Comparison of ENCODE assay signal across 27 mouse cellular contexts in genomic region chr16:32503633-32504032, GRCm38 (mm10). TPM values are rescaled to one million over a fixed set of nuclear protein-coding genes. Genes with fewer than 3 reads are reported as not detected.
DNase-seq lines count a peak whose midpoint lies in the region; ATAC-seq and TF ChIP-seq lines count a peak whose summit lies in the region.
"Had no signal": no experiment of that assay in that cellular context is flagged by ENCODE, and none has a peak within 500 bp of the region (broad histone marks: within the 10 kb centered on the region; RNA-seq: fewer than 3 reads in every experiment).

No protein-coding gene starts in this region.

- no peaks in the 10 kb centered on the region for H3K36me3 ChIP-seq in heart, embryonic 10.5 days
- no peaks in the 10 kb centered on the region for H3K36me3 ChIP-seq in liver, embryonic 13.5 days
- no peaks in the 10 kb centered on the region for H3K36me3 ChIP-seq in liver, postnatal 0 days (replicated peaks; ENCODE audit: insufficient read depth, low read length)
- no peaks in the 10 kb centered on the region for H3K36me3 ChIP-seq in intestine, embryonic 14.5 days (ENCODE audit: control insufficient read depth, insufficient read depth, low read length)
- no peaks in the 10 kb centered on the region for H3K36me3 ChIP-seq in limb, embryonic 10.5 days
- H3K36me3 ChIP-seq in forebrain, embryonic 15.5 days: no peaks in the 10 kb centered on the region
- H3K36me3 ChIP-seq: embryonic facial prominence, embryonic 12.5 days; heart, embryonic 13.5 days; hindbrain, embryonic 12.5 days had no signal

- peak; percentile 64 for DNase-seq in heart, embryonic 10.5 days (ENCODE audit: low spot score)
- no peak for DNase-seq in heart, postnatal 10 days
- DNase-seq in liver, embryonic 13.5 days: no peak
- DNase-seq in liver, postnatal 0 days: no peak
- DNase-seq in intestine, embryonic 14.5 days (ENCODE audit: low spot score): no peak
- DNase-seq in limb, embryonic 10.5 days (ENCODE audit: low spot score): no peak
- DNase-seq in left cerebral cortex, postnatal 14 days (ENCODE audit: low spot score in 2 of 2): no peak
- DNase-seq: adrenal gland, postnatal 14 days; B cell, adult 2 months; cerebellum, adult 11-12 months; cerebellum, adult 9-10 months; cerebellum, postnatal 25 days; gastrocnemius, postnatal 10 days; heart, postnatal 4 days had no signal

- H3K4me2 ChIP-seq in liver, embryonic 13.5 days: no peak overlapping the region
- no peak overlapping the region for H3K4me2 ChIP-seq in liver, postnatal 0 days (ENCODE audit: low read depth, low read length)
- H3K4me2 ChIP-seq in intestine, embryonic 14.5 days (ENCODE audit: low read length): no peak overlapping the region
- H3K4me2 ChIP-seq in forebrain, embryonic 15.5 days (replicated peaks): no peak overlapping the region
- H3K4me2 ChIP-seq: embryonic facial prominence, embryonic 12.5 days; heart, embryonic 13.5 days; hindbrain, embryonic 12.5 days had no signal

- no peak overlapping the region for H3K4me3 ChIP-seq in heart, embryonic 10.5 days
- no peak overlapping the region for H3K4me3 ChIP-seq in liver, embryonic 13.5 days (replicated peaks)
- no peak overlapping the region for H3K4me3 ChIP-seq in liver, postnatal 0 days (ENCODE audit: low read depth, low read length)
- H3K4me3 ChIP-seq in intestine, embryonic 14.5 days (ENCODE audit: low read depth, low read length): no peak overlapping the region
- no peak overlapping the region for H3K4me3 ChIP-seq in limb, embryonic 10.5 days
- no peak overlapping the region for H3K4me3 ChIP-seq in forebrain, embryonic 15.5 days
- H3K4me3 ChIP-seq: embryonic facial prominence, embryonic 12.5 days; heart, embryonic 13.5 days; hindbrain, embryonic 12.5 days had no signal

- intact Hi-C loops in heart, postnatal 10 days (cut with DNase I): no loop called here
- intact Hi-C loops in left cerebral cortex, postnatal 14 days (cut with DNase I): no loop called here

- peaks cover 28% of the 10 kb centered on the region; the same call in 1 of the 2 replicates for H3K27me3 ChIP-seq in heart, embryonic 10.5 days (ENCODE audit: insufficient read depth, poor library complexity, severe bottlenecking)
- peaks cover 27% of the 10 kb centered on the region for H3K27me3 ChIP-seq in liver, embryonic 13.5 days
- H3K27me3 ChIP-seq in liver, postnatal 0 days (ENCODE audit: insufficient read depth, low read length): no peaks in the 10 kb centered on the region
- no peaks in the 10 kb centered on the region for H3K27me3 ChIP-seq in intestine, embryonic 14.5 days (replicated peaks; ENCODE audit: control insufficient read depth, insufficient read depth, low read length)
- peaks cover 9% of the 10 kb centered on the region; the same call in 1 of the 2 replicates for H3K27me3 ChIP-seq in limb, embryonic 10.5 days (ENCODE audit: low read depth, poor library complexity, severe bottlenecking)
- no peaks in the 10 kb centered on the region for H3K27me3 ChIP-seq in forebrain, embryonic 15.5 days

- peaks cover 20% of the 10 kb centered on the region for H3K4me1 ChIP-seq in heart, embryonic 10.5 days
- peaks cover 52% of the 10 kb centered on the region for H3K4me1 ChIP-seq in liver, embryonic 13.5 days (replicated peaks)
- peaks cover 6% of the 10 kb centered on the region for H3K4me1 ChIP-seq in liver, postnatal 0 days (ENCODE audit: insufficient read depth)
- H3K4me1 ChIP-seq in intestine, embryonic 14.5 days (replicated peaks; ENCODE audit: control insufficient read depth, insufficient read depth, low read length): no peaks in the 10 kb centered on the region
- H3K4me1 ChIP-seq in limb, embryonic 10.5 days: peaks cover 36% of the 10 kb centered on the region
- H3K4me1 ChIP-seq in forebrain, embryonic 15.5 days: peaks cover 6% of the 10 kb centered on the region
- H3K4me1 ChIP-seq: embryonic facial prominence, embryonic 12.5 days; hindbrain, embryonic 12.5 days had no signal

- ATAC-seq in liver, embryonic 13.5 days (ENCODE audit: low read depth): no peak
- no peak for ATAC-seq in liver, postnatal 0 days
- ATAC-seq in intestine, embryonic 14.5 days (replicated peaks; ENCODE audit: low FRiP score, low TSS enrichment, low read depth): 0 out of 2 replicates have a peak, but pooled peaks have one; percentile 30
- ATAC-seq in forebrain, embryonic 15.5 days (replicated peaks): no peak
- ATAC-seq: CD4-positive, CD25-positive, alpha-beta regulatory T cell, adult 4 months; forebrain, embryonic 16.5 days had no signal

- H3K9ac ChIP-seq in liver, embryonic 13.5 days: no peak overlapping the region
- no peak overlapping the region for H3K9ac ChIP-seq in liver, postnatal 0 days (replicated peaks)
- H3K9ac ChIP-seq in intestine, embryonic 14.5 days (ENCODE audit: low read length): no peak overlapping the region
- H3K9ac ChIP-seq in forebrain, embryonic 15.5 days (replicated peaks): no peak overlapping the region
- H3K9ac ChIP-seq: embryonic facial prominence, embryonic 12.5 days; heart, embryonic 13.5 days; hindbrain, embryonic 12.5 days had no signal

- no peak for TF ChIP-seq EP300 in liver, postnatal 0 days (IDR thresholded peaks at IDR 0.05; ENCODE audit: low read depth)

- TF ChIP-seq CTCF in liver, postnatal 0 days (IDR thresholded peaks at IDR 0.05; ENCODE audit: low read depth): no peak

- no peaks in the 10 kb centered on the region for H3K9me3 ChIP-seq in heart, embryonic 10.5 days
- H3K9me3 ChIP-seq in liver, embryonic 13.5 days (replicated peaks): no peaks in the 10 kb centered on the region
- no peaks in the 10 kb centered on the region for H3K9me3 ChIP-seq in liver, postnatal 0 days (ENCODE audit: low read length)
- no peaks in the 10 kb centered on the region for H3K9me3 ChIP-seq in intestine, embryonic 14.5 days (ENCODE audit: control insufficient read depth, low read length)
- no peaks in the 10 kb centered on the region for H3K9me3 ChIP-seq in limb, embryonic 10.5 days (replicated peaks)
- no peaks in the 10 kb centered on the region for H3K9me3 ChIP-seq in forebrain, embryonic 15.5 days
- H3K9me3 ChIP-seq: embryonic facial prominence, embryonic 12.5 days; heart, embryonic 13.5 days; hindbrain, embryonic 12.5 days had no signal

- H3K27ac ChIP-seq in heart, embryonic 10.5 days: 0 out of 2 replicates have a peak overlapping the region, but pooled peaks have one; percentile 4
- peak overlapping the region; percentile 18; the same call in 1 of the 2 replicates for H3K27ac ChIP-seq in liver, embryonic 13.5 days
- no peak overlapping the region for H3K27ac ChIP-seq in liver, postnatal 0 days (ENCODE audit: low read depth)
- H3K27ac ChIP-seq in intestine, embryonic 14.5 days (ENCODE audit: low read depth): 0 out of 2 replicates have a peak overlapping the region, but pooled peaks have one; percentile 35
- 0 out of 2 replicates have a peak overlapping the region, but pooled peaks have one; percentile 25 for H3K27ac ChIP-seq in limb, embryonic 10.5 days
- no peak overlapping the region for H3K27ac ChIP-seq in forebrain, embryonic 15.5 days (replicated peaks)
- H3K27ac ChIP-seq: embryonic facial prominence, embryonic 12.5 days; heart, embryonic 13.5 days; hindbrain, embryonic 12.5 days had no signal

- 71% methylated on average over 6 of the region's 6 CpGs for WGBS in heart, embryonic 10.5 days
- WGBS in liver, embryonic 13.5 days (ENCODE audit: insufficient replicate concordance): 67% methylated on average over 6 of the region's 6 CpGs
- WGBS in liver, postnatal 0 days (ENCODE audit: insufficient replicate concordance): 65% methylated on average over 6 of the region's 6 CpGs
- WGBS in intestine, embryonic 14.5 days: 65% methylated on average over 6 of the region's 6 CpGs
- 83% methylated on average over 6 of the region's 6 CpGs for WGBS in limb, embryonic 10.5 days
- 73% methylated on average over 6 of the region's 6 CpGs for WGBS in forebrain, embryonic 15.5 days

RNA-seq across cellular contexts. Expression of gene Zdhhc19, which starts 7.6 kb away (rescaled TPM):
- not detected in 2 replicates for polyA plus RNA-seq in heart, embryonic 10.5 days (2016; fragmentation: Nextera tagmentation; extraction: Ambion mirVana)
- not detected for total RNA-seq in heart, postnatal 10 days (2021)
- not detected in 2 replicates for polyA plus RNA-seq in liver, embryonic 13.5 days (2015; fragmentation: Nextera tagmentation; extraction: Ambion mirVana)
- polyA plus RNA-seq in liver, postnatal 0 days (2015; fragmentation: Nextera tagmentation; extraction: Ambion mirVana): not detected in 2 replicates
- 0.20 TPM in 1 of 2 replicates, not detected in the other for polyA plus RNA-seq in intestine, embryonic 14.5 days (2014; fragmentation: Nextera tagmentation; extraction: Ambion mirVana)
- polyA plus RNA-seq in limb, embryonic 10.5 days (2016; fragmentation: Nextera tagmentation; extraction: Ambion mirVana): not detected in 2 replicates
- polyA plus RNA-seq in forebrain, embryonic 15.5 days (2015; fragmentation: Nextera tagmentation; extraction: Ambion mirVana): not detected in 2 replicates
- not detected for total RNA-seq in left cerebral cortex, postnatal 14 days (2021)
- total RNA-seq: adrenal gland, adult 18-20 months; adrenal gland, postnatal 14 days; gastrocnemius, postnatal 10 days; granulocyte monocyte progenitor cell, adult 5-6 weeks; heart, adult 8-10 months had no signal
- polyA plus RNA-seq: CD4-positive, CD25-positive, alpha-beta regulatory T cell, adult 4 months; cortical plate, adult 2 months; embryonic facial prominence, embryonic 12.5 days; forebrain, embryonic 11.5 days; forebrain, embryonic 16.5 days; frontal cortex, adult 2 months; heart, embryonic 13.5 days; heart, postnatal 0 days; hindbrain, embryonic 12.5 days had no signal

RNA-seq across cellular contexts. Expression of gene Slc51a, which starts 16.0 kb away (rescaled TPM):
- 4.2 and 5.1 TPM in 2 replicates for polyA plus RNA-seq in heart, embryonic 10.5 days (2016; fragmentation: Nextera tagmentation; extraction: Ambion mirVana)
- total RNA-seq in heart, postnatal 10 days (2021): 1 to 10 TPM; 3.4 to 4.2 TPM
- 0.65 and 0.71 TPM in 2 replicates for polyA plus RNA-seq in liver, embryonic 13.5 days (2015; fragmentation: Nextera tagmentation; extraction: Ambion mirVana)
- 0.81 and 1.0 TPM in 2 replicates for polyA plus RNA-seq in liver, postnatal 0 days (2015; fragmentation: Nextera tagmentation; extraction: Ambion mirVana)
- polyA plus RNA-seq in intestine, embryonic 14.5 days (2014; fragmentation: Nextera tagmentation; extraction: Ambion mirVana): 42.2 and 46.0 TPM in 2 replicates
- polyA plus RNA-seq in limb, embryonic 10.5 days (2016; fragmentation: Nextera tagmentation; extraction: Ambion mirVana): 0.46 and 0.50 TPM in 2 replicates
- polyA plus RNA-seq in forebrain, embryonic 15.5 days (2015; fragmentation: Nextera tagmentation; extraction: Ambion mirVana): 0.11 and 0.29 TPM in 2 replicates
- total RNA-seq in left cerebral cortex, postnatal 14 days (2021): not detected
- total RNA-seq: adrenal gland, adult 18-20 months; adrenal gland, postnatal 14 days; gastrocnemius, postnatal 10 days had no signal
- polyA plus RNA-seq: CD4-positive, CD25-positive, alpha-beta regulatory T cell, adult 4 months; frontal cortex, adult 2 months had no signal

Comparison
In these comparisons a context has a peak if more than half of its experiments do, and no peak if none do; other contexts are left out.
1. H3K27ac ChIP-seq: peak in heart, embryonic 10.5 days (single experiment), liver, embryonic 13.5 days (single experiment), intestine, embryonic 14.5 days (single experiment) and limb, embryonic 10.5 days (single experiment); none in liver, postnatal 0 days (single experiment) and forebrain, embryonic 15.5 days (single experiment).